Mouse (Mus musculus) ovary, postnatal 10 days (tissue): ENCODE measurements around the gene Tmem59.

Experiments
- DNase-seq: peaks from one replicate; pipeline ENCODE4 v3.0.0; 2022; ENCODE audit warnings: low spot score

Tmem59 gene

DNA sequence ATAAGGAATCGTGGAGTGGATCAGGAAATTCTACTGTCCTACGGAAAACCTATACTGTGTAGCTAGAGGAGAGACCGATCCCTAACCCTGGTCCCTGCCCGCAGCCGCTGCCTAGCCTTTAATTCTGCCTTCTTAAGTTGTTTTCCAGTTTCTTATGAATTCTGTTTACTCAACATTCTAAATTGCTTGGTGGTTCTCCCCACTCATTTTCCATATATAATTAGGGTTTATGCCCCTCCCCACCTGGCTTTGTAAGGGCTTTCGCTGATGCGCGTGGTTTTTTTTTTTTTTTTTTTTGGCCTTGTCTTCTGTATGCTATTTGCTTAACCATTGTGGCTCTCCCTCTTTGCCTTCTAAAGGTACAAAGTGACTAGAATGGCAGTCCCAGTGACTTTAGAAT is 1.4 kb downstream of the Tmem59 start:
- no peak for DNase-seq

DNA sequence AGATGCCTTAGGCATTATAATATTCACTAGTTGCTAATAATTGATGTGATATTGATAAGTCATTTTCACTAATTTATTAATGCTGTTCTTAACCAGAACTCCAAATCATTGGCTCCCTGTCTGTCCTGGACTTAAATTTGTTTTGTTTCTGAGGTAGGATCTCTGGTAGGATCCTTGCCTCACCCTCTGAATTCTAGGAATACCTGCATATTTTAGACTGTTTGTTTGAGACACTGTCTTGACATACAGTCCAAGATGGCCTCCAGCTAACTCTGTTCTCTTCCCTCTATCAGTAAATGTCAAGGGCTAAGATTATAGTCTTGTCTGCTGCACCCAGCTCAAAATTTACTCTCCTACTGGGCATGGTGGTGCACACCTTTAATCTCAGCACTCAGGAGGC is 2.5 kb downstream of the Tmem59 start:
- DNase-seq: no peak

DNA sequence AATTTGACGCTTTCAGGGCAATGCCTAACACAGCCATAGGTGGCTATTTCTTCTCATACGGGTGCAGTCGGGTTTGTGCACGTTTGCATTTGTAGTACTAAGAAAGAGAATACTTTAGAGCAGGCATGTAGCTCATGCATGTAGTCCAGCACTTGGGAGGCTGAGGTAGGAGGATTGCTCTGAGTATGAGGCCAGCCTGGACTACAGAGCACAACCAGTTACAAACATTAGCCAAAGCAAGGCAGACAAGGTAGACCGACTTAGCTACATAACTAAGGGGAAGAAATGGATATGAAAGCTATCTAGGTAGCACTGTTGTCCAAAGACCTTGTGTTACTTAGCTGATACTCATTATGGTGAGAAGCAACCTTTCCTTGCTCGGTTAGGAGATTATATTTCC is 3.7 kb downstream of the Tmem59 start:
- no peak for DNase-seq

DNA sequence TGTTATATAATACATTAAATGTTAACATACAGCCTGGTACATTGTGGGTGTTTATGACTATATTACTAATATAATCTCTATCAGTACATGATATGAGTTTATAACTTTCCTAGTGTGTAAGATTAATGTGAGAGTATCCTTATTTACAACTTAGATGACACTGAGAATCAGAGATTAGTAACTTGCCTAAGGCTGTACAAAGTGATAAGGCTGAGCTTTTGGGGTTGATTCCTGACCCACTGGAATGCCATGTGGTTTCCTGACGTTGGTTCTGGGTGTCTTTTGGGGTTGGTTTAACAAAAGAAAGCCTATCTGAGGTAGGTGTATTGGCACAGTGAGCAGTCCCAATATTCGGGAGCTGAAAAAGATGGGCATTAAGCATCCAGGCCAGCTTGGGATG is 4.6 kb downstream of the Tmem59 start:
- DNase-seq: no peak

DNA sequence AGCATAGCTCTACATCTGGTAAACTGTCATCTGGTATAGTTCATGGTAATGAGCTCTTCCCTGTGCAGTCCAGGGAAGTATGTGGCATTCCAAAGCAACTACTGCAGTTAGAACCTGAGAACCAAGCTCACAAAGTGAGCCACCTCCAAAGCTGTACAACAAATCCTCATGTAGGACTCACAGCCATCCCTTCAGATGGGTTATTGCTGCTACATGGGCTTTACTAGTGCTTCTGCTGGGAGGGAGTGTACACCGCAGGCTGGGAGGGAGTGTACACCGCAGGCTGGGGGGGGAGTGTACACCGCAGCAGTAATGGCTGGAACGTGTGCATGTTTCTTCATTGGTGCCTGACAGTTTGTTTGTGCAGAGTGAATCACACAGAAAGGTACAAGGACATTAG is 5.0 kb downstream of the Tmem59 start:
- no peak for DNase-seq

DNA sequence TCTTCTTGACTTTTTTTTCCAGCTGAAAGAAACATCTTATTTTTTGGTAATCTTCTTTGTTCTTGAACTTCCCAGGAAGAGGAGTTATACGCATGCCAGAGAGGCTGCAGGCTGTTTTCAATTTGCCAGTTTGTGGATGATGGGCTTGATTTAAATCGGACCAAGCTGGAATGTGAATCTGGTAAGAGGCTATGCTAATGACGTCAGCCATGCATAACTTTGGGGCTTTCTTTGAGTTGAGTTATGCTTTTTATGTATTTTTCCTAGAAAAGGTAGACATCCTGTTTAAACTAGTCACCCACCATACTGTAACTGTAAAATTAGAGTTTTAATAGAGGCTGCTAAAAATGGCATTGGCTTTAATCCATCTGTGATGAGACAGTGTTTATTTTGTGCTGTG is 7.5 kb downstream of the Tmem59 start:
- DNase-seq: no peak

DNA sequence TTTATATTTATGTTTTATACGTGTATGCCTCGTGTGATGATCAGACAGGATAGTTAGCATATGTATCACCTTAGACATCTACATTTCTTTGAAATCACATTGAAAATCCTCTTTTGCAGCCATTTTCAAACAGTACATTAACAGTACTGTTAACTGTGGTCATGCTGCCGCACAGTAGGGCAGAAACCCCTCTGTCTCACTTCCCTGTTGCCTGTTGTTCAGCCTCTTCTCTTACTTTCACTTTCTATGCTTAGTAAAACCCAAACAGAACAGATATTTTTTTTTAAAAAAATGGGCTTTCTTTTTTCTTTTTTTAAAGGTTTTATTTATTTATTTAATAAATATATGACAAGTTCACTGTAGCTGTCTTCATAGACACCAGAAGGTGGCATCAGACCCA is 15.6 kb downstream of the Tmem59 start:
- no peak for DNase-seq

DNA sequence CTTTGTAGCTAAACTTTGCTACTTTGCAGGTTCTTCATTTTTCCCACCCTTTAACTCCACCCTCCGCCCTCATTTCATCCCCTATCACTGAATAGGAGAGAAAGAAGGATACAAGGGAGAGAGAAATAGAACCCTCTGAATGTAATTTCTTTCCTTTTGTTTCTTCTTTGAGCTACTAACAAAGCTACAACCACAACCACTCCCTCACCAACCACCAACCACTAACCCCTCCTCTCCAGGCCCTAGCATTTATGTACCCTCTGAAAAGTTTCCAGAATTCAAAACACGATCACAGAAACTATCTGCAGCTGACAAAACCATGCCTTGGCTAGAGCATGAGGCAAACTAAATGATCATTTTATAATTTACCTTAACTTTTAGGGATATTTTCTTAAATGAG is 18.3 kb downstream of the Tmem59 start:
- DNase-seq: no peak

DNA sequence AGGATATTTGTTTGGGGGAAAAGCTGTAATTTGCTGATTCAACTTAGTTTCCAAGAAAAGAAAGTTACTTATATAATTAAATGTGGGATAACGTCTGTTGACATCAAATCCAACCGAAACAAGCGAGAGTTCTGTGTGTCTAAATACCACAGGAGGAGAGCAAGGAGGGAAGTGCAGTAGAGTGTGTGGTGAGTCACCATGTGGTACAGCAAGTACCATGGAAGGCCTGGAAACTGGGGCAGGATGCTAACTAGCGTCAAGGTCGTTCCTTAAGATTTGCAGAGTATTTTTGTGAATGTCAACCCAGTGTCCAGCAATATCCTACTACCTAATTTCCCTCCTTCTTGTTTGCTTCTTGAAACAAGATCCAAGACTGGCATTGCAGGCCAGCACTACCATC is 19.9 kb downstream of the Tmem59 start:
- no peak for DNase-seq

DNA sequence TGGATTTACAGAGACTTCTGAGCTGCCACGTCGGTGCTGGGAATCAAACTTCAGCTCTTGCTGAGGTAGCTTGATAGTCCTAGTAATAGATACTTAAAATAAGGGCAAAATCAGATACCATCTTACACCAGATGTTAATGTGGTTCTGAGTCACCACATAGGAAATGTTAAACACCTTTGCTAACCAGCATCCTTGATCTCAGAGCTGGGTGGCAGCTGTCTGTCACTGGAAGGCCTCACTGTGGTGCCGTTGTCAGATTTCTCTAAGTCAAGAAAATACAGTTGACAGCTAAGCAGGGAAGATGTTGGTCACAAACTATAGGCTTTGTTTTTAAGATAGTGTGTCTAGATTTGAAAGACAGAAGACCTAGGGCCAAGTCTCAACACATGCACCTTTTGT is 23.6 kb downstream of the Tmem59 start:
- no peak for DNase-seq

DNA sequence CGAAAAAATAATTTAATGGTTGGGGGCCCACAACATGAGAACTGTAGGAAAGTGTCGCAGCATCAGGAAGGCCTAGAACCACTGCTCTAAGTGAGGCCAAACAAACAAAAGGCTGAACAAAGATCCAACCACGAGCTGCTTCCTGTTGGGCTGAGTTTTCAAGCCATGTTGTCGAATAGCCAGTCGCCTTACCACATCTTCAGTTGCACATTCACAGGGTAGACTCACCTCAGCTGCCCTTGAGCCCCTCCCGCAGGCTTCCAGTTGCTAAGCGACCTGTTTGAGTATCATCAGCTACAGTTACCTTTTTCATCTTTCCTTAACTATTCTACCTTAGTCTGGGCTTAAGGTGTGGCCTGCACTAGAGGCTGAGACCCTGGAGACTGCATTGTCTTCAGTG is 24.8 kb downstream of the Tmem59 start:
- no peak for DNase-seq

DNA sequence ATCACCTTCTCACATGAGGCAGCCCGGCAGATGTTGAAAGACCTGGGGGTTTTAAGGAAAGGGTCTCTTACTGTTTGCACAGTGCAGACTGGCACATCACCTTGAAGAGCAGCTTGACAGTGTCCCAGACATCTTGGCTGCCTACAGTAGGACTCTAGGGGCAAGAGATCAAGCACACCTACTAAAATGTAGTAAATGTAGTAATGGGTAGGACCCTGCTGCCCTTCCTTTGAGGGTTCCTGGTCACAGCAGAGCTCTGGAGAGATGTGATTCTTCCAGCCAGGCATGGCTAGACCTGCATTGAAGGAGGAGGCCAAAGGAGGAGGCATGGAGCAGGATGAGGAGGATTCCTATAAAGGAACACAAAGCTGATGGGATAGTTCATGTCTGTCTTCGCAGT is 28.8 kb downstream of the Tmem59 start:
- DNase-seq: no peak

DNA sequence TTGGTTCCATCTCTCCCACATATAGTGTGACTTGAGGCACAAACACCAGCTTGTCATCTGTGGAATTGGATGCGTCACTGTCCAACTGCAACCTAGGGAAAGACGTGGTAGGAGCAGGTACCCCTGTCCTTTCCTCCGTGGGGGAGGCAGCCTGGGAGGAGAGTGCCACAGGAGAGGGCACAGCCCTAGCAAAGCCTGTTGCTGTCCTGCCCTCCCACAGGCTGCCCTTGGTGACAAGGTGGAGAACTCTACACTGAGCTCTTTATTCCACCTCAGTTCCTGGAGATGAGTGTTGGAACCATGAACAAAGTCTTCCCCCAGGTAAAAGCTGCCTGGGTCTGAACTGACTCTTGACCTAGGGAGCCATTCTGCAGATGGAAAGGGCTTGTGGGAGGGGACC is 30.7 kb downstream of the Tmem59 start, which contains the start of gene Ldlrad1:
Gene Ldlrad1 (plus strand): TSS at position 301 of the 400 bp plus-strand sequence.
- no peak for DNase-seq

DNA sequence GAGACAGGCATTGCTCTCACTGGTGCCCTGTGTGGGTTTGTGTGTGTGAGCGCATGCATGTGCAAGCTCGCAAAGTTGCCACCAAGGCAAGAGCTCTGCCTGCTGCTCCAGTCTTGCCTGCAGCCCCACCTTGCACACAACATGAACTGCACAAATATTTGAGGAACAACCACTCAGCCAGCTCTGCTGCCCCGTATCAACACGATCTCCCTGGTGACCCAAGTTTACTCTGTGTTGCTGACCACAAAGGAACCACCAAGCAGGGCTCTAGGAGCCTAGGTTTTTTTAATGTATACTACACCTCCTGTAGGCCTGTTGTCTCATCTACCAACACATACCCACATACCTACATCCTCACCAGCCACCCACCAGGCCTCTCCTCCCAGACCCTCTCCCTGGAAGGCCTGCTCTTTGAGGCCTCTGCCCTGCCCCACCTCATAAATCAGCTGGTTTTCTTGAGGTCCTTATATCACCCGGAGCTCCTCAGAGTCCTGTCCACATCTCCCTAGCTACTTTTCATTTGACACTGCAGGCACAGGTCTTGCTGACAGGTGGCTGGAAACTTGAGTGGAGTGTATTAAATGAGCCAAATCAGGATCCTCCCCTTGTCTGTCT is 32.4 kb downstream of the Tmem59 start:
- no peak for DNase-seq

DNA sequence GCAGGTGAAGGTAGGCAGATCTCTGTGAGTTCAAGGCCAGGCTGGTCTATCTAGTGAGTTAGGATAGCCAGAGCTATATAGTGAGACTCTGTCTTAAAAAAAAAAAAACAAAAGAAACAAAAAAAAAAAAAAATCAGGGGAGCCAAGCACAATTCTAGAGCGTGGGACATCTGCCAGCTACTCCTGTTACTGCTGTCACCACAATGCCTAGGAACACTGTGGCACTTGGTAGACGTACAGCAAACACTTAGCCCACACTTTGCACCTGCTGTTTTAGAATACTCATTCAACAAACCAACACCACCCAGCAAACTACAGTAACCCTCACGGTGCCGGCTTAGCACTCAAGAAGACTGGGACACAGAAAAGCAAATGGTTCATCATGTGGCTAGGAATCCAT is 33.3 kb downstream of the Tmem59 start:
- no peak for DNase-seq

DNA sequence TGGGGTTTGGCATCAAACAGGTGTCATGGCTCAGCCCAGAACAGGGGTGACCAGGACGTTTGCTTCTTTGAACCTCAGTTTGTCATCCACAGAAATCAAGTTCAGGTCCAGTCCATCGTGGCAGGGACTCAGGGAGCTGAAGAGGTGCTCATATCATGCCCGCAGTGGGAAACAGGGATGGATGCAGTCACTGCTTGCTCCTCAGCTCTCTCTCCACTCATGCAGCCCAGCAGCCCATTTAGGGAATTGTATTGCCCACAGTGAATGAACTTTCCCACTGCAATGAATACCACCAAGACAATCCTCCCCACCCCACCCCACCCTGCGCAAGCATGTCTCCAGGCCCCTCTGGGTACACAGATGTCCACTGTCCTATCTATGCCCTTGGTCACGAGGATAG is 33.7 kb downstream of the Tmem59 start:
- no peak for DNase-seq

DNA sequence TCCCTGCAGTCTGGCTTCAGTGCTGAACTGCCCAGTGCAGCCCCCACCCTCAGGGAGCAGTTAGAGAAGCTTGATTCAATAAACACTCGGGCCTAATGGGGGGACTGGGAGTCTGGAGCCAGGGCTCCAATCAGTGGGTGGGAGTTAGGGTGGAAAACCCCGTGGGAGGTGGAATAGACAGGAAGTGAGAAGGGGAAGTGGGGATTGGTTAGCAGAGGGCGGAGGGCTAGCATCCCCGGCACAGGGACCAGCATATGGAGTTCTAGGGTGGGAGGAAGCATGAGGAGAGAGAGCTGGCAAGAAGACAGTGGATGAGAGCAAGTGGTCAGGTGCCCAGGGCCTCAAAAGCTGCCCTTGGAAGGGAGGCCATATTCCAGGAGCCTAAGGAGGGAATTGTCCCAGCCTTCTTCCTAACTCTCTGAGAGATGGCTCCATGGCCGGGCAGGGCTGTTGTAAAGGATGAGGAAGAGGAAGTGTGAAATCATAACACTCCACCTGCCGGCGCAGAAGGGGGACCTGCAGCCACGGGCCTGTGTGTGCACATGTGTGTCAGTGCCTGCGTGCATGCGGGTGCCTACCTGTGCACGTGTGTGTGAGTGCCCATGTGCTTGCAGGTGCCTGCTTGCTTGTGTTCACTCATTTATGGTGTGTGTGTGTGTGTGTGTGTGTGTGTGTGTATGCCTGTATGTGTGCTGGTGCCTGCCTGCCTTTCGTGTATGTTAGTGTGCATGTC is 35.2 kb downstream of the Tmem59 start:
- no peak for DNase-seq

DNA sequence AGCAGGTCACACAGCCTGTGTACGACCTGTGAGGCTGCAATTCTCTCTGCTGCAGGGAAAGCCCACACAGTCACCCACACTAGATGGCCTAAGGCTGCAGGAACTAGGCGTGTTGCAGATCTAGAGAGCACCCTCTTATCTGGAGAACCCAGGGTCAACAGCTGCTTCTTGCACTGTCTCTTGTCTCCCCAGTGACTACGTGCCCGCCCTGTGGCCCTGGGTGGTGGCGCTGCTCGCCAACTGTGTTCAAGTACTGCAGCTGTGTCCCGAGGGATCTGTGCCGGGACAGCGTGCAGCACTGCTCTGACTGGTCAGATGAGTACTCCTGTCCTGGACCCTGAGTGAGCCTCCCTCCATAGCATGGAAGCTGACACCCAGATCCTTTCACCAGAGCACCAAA is 39.4 kb downstream of the Tmem59 start:
- DNase-seq: no peak

DNA sequence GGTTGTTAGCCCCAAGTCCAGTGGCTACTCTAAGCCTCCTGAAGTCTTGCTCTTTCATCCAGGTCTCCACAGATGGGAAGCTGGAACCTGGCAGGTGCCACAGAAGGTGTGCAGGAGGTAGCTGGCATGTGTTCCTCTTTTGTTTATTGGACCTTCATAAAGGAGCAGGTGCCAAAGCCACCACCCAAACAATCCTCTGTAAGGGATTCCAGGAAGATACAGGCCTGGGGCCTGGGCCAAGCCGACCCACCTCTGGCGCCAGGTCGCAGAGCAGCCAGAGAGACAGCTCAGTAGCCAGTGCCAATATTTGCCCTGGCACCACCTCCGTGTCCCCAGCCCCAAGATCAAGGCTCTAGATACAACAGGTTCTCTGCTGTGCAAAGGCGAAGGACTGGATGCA is 43.3 kb downstream of the Tmem59 start:
- DNase-seq: no peak

DNA sequence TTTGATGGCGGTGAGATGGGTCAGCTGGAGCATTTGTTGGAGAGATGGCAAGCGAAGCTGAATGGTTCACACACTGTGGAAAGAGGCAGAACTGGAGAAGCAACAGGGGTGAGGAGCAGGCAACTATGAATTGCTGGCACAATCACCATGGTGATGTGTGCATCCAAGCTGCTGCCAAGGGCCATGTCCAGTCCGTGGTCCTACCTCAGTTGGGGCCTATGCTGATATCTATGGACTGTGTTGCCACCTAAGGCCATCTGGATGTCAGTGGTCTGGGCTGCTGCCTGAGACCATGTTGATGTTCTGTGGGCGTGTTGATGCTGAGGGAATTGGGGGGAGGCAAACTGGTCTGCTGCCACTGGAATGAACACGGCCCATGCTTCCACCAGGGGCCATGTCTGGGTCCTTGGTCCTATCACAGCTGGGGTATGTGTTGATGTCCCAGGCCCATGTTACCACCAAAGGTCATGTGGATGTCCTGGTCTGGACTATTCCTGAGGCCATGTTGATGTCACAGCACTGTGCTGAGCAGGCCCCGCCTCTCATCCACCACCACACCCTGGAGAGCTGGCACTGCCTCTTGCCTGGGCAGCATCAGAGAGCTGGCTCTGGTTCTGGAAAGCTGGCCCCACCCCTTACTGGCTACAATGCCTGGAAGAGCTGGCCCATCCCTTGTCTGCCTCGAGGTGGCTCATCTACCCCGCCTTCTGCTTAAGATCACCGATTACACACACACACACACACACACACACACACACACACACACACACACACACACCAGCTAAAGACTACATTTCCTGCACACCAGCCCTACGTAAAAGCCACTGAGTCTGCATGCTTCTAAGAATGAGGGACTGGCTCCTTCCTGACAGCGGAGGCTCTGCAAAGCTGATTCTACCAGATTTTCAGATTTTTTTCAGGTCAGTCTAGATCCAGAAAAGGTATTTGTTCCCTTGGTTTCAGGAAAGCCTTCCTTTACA is 45.3 kb downstream of the Tmem59 start:
- no peak for DNase-seq

DNA sequence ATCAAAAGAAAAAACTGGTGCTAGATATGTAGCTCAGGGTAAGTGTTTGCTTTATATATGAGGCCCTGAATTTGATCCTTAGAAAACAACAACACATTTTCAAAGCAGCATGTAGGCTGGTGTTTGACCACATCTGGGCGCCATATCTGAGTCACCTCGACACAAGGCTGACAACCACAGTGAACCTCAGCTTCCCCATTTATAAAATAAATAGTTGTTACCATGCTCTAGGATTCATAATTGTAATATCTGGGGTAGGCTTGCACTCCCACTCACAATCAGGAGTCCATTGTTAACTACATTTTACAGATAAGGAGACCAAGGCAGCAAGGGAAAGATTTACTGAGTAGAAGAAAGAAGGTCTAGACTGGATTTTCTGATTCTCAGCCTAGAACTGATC is 48.1 kb downstream of the Tmem59 start:
- DNase-seq: no peak

DNA sequence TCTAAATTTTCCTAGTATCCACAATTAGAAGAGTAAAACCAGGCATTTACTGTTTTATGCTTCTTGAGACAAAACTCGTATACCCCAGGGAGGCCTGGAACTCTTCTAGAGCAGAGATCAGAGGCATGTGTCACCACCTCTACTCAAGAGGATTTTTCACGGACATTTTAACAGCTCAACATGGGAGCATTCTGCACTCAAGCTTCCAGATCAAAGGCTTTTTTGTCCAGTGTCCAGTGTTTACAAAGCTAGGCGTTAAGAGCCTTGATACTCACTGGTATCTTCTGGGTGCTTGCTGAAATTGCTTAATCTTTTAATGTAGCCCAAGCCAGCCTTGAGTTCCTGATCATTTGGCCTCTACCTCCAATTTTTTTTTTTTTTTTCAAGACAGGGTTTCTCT is 54.0 kb downstream of the Tmem59 start:
- DNase-seq: no peak

DNA sequence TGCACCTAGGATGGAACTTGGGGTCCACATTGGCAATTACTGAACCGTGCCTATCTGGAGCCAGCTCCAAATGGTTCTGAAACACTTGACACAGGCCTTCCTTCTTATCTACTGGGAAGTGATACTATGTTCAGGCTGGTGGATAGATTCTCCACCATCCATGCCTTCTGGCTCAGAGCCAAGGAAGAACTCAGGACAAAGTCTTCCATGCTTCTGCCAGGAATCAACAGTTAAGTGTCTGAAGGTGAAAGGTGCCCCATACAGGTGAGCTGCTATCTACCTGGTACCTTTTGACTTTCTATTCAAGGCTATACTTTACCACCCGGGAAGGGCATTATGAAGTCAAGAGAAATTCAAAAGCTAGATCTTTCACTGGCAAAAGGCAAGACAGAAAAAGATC is 60.1 kb downstream of the Tmem59 start:
- no peak for DNase-seq
